Mouse (Mus musculus) forebrain, embryonic 10.5 days (tissue): ENCODE data around the gene Cdkn1a. TPM values are rescaled to one million over a fixed set of nuclear protein-coding genes. Genes with fewer than 3 reads are reported as not detected.
A peak's percentile ranks its signal among the peaks of the same experiment; 100 is the strongest.
"Not testable (repeated sequence)": the region's sequence is repeated elsewhere in the genome, so short reads cannot be mapped to it uniquely, and the experiment has no call there.

Experiments
- DNase-seq: peaks from one replicate; pipeline ENCODE4 v3.0.0-alpha.2; 2017; ENCODE audit warnings: low spot score; ENCODE audit errors: extremely low spot score
- H3K27ac ChIP-seq: fragments of 300-500 bp; sonication (generic); 2 replicates; pipeline ENCODE4 v1.5.1; 2016; ENCODE audit warnings: mild to moderate bottlenecking
- H3K27me3 ChIP-seq: fragments of 300-500 bp; sonication (generic); 2 replicates; pipeline ENCODE4 v1.6.1; 2016; ENCODE audit warnings: mild to moderate bottlenecking; ENCODE audit not compliant: poor library complexity, severe bottlenecking
- H3K36me3 ChIP-seq: fragments of 300-500 bp; sonication (generic); replicated peaks from 2 replicates; pipeline ENCODE4 v1.6.1; 2016; ENCODE audit warnings: mild to moderate bottlenecking, moderate library complexity
- H3K4me1 ChIP-seq: fragments of 300-500 bp; sonication (generic); 2 replicates; pipeline ENCODE4 v1.6.1; 2016
- H3K4me3 ChIP-seq: fragments of 300-500 bp; sonication (generic); 2 replicates; pipeline ENCODE4 v1.5.1; 2016; ENCODE audit warnings: mild to moderate bottlenecking, moderate library complexity
- H3K9me3 ChIP-seq: fragments of 300-500 bp; sonication (generic); 2 replicates; pipeline ENCODE4 v1.6.1; 2016; ENCODE audit warnings: mild to moderate bottlenecking, moderate library complexity
- WGBS: fragments of 180-500 bp; shearing (Covaris S2); methylation state at CpG from one replicate; pipeline ENCODE4 v1.1.7; 2016; 5-methylcytosine and 5-hydroxymethylcytosine counted together
- polyA plus RNA-seq: library from polyadenylated mRNA; unstranded; fragments of >200 nt; fragmentation: Nextera tagmentation; extraction: Ambion mirVana; gene quantifications from 2 replicates; pipeline ENCODE4 v1.2.1, GENCODE M21; 2016

Gene Cdkn1a
- polyA plus RNA-seq, result 14.0 and 16.8 TPM in 2 replicates

- WGBS, result 82% methylated on average over 3 of the region's 3 CpGs
- no peak within 1 kb of the TSS for H3K4me3 ChIP-seq
- H3K27ac ChIP-seq, result no peak within 1 kb of the TSS
- H3K9me3 ChIP-seq, result no peaks in the 10 kb centered on the region
- H3K36me3 ChIP-seq, result no peaks in the 10 kb centered on the region
- H3K4me1 ChIP-seq, result peaks cover 34% of the 10 kb centered on the region
- H3K27me3 ChIP-seq, result peaks cover 55% of the 10 kb centered on the region
- DNase-seq, result no peak
These were observed at the start of gene Cdkn1a for GRCm38 (mm10) chr17:29090776-29091175. TSS of gene Cdkn1a (plus strand) at chr17:29090976.

GRCm38 (mm10) chr17:29041632-29042031 is 49.1 kb upstream of the Cdkn1a start:
- not testable (repeated sequence) for H3K4me3 ChIP-seq, H3K4me1 ChIP-seq, H3K27ac ChIP-seq, H3K27me3 ChIP-seq, H3K9me3 ChIP-seq, DNase-seq
- H3K36me3 ChIP-seq, result peaks cover 97% of the 10 kb centered on the region
- WGBS, result 95% methylated on average over 3 of the region's 3 CpGs

- Histone ChIP-seq H3K27me3 (no peaks in the 10 kb centered on the region), H3K9me3 (no peaks in the 10 kb centered on the region), H3K36me3 (peaks cover 97% of the 10 kb centered on the region), H3K4me3 (no peak overlapping the region), H3K27ac (no peak overlapping the region), H3K4me1 (peaks cover 1% of the 10 kb centered on the region; the same call in 1 of the 2 replicates)
- no peak for DNase-seq
These were observed 48.2 kb upstream of the Cdkn1a start for GRCm38 (mm10) chr17:29042569-29042968.

- Histone ChIP-seq H3K27me3 (no peaks in the 10 kb centered on the region), H3K4me1 (no peaks in the 10 kb centered on the region), H3K4me3 (no peak overlapping the region), H3K36me3 (peaks cover 93% of the 10 kb centered on the region), H3K27ac (no peak overlapping the region), H3K9me3 (no peaks in the 10 kb centered on the region)
- no peak for DNase-seq
- WGBS, result 89% methylated on average over 3 of the region's 3 CpGs
These were observed 47.2 kb upstream of the Cdkn1a start for GRCm38 (mm10) chr17:29043583-29043982.

- peaks cover 85% of the 10 kb centered on the region for H3K36me3 ChIP-seq
These were observed 46.4 kb upstream of the Cdkn1a start for GRCm38 (mm10) chr17:29044146-29044924.

GRCm38 (mm10) chr17:29044925-29045319 is 45.9 kb upstream of the Cdkn1a start:
- H3K36me3 ChIP-seq, result peaks cover 79% of the 10 kb centered on the region
- no peak for DNase-seq
- H3K27me3 ChIP-seq, result no peaks in the 10 kb centered on the region
- H3K4me1 ChIP-seq, result no peaks in the 10 kb centered on the region
- WGBS, result 80% methylated on average over 1 of the region's 1 CpGs
- H3K4me3 ChIP-seq, result no peak overlapping the region
- no peak overlapping the region for H3K27ac ChIP-seq
- no peaks in the 10 kb centered on the region for H3K9me3 ChIP-seq

More at GRCm38 (mm10) chr17:29044146-29044924, 46.4 kb upstream of the Cdkn1a start:
- Histone ChIP-seq H3K4me1 (no peaks in the 10 kb centered on the region), H3K27ac (no peak overlapping the region), H3K27me3 (no peaks in the 10 kb centered on the region), H3K4me3 (no peak overlapping the region), H3K9me3 (no peaks in the 10 kb centered on the region)
- 88% methylated on average over 6 of the region's 6 CpGs for WGBS
- peak; percentile 31 for DNase-seq

GRCm38 (mm10) chr17:29045741-29046530 is 44.8 kb upstream of the Cdkn1a start:
- 83% methylated on average over 12 of the region's 12 CpGs for WGBS
- Histone ChIP-seq H3K4me1 (0 out of 2 replicates have a peak, but pooled peaks cover 5% of the 10 kb centered on the region), H3K9me3 (no peaks in the 10 kb centered on the region), H3K27me3 (no peaks in the 10 kb centered on the region), H3K4me3 (no peak overlapping the region), H3K27ac (no peak overlapping the region), H3K36me3 (peaks cover 69% of the 10 kb centered on the region)
- DNase-seq, result peak; percentile 34

- no peaks in the 10 kb centered on the region for H3K9me3 ChIP-seq
- no peak overlapping the region for H3K27ac ChIP-seq
- H3K4me1 ChIP-seq, result 0 out of 2 replicates have a peak, but pooled peaks cover 5% of the 10 kb centered on the region
- no peak for DNase-seq
- peaks cover 62% of the 10 kb centered on the region for H3K36me3 ChIP-seq
- 90% methylated on average over 3 of the region's 3 CpGs for WGBS
- no peaks in the 10 kb centered on the region for H3K27me3 ChIP-seq
- no peak overlapping the region for H3K4me3 ChIP-seq
These were observed 43.9 kb upstream of the Cdkn1a start for GRCm38 (mm10) chr17:29046863-29047262.

GRCm38 (mm10) chr17:29047697-29048514 is 42.9 kb upstream of the Cdkn1a start:
- Histone ChIP-seq H3K27me3 (no peaks in the 10 kb centered on the region), H3K36me3 (peaks cover 51% of the 10 kb centered on the region), H3K4me3 (no peak overlapping the region), H3K9me3 (no peaks in the 10 kb centered on the region), H3K27ac (no peak overlapping the region), H3K4me1 (0 out of 2 replicates have a peak, but pooled peaks cover 5% of the 10 kb centered on the region)
- WGBS, result 66% methylated on average over 3 of the region's 3 CpGs
- no peak for DNase-seq

- H3K9me3 ChIP-seq, result no peaks in the 10 kb centered on the region
- DNase-seq, result peak; percentile 72
- WGBS, result 27% methylated on average over 13 of the region's 13 CpGs
These were observed 41.8 kb upstream of the Cdkn1a start for GRCm38 (mm10) chr17:29048748-29049507.

GRCm38 (mm10) chr17:29049508-29049889 is 41.3 kb upstream of the Cdkn1a start:
- Histone ChIP-seq H3K27me3 (no peaks in the 10 kb centered on the region), H3K9me3 (no peaks in the 10 kb centered on the region), H3K4me3 (no peak overlapping the region), H3K4me1 (0 out of 2 replicates have a peak, but pooled peaks cover 5% of the 10 kb centered on the region), H3K36me3 (peaks cover 43% of the 10 kb centered on the region), H3K27ac (no peak overlapping the region)
- 84% methylated on average over 5 of the region's 5 CpGs for WGBS
- DNase-seq, result no peak

More at GRCm38 (mm10) chr17:29048748-29049507, 41.8 kb upstream of the Cdkn1a start:
- no peak overlapping the region for H3K4me3 ChIP-seq
- H3K27me3 ChIP-seq, result no peaks in the 10 kb centered on the region
- no peak overlapping the region for H3K27ac ChIP-seq
- 0 out of 2 replicates have a peak, but pooled peaks cover 5% of the 10 kb centered on the region for H3K4me1 ChIP-seq
- peaks cover 47% of the 10 kb centered on the region for H3K36me3 ChIP-seq

- no peak overlapping the region for H3K27ac ChIP-seq
- WGBS, result 85% methylated on average over 7 of the region's 7 CpGs
- no peak for DNase-seq
These were observed 40.9 kb upstream of the Cdkn1a start for GRCm38 (mm10) chr17:29049923-29050322.

More at GRCm38 (mm10) chr17:29049923-29050322, 40.9 kb upstream of the Cdkn1a start:
- Histone ChIP-seq H3K4me3 (no peak overlapping the region), H3K27me3 (no peaks in the 10 kb centered on the region), H3K36me3 (peaks cover 39% of the 10 kb centered on the region), H3K9me3 (no peaks in the 10 kb centered on the region), H3K4me1 (0 out of 2 replicates have a peak, but pooled peaks cover 5% of the 10 kb centered on the region)
